Mouse (Mus musculus) skeletal muscle tissue, adult 2 months (tissue): ENCODE data around the gene Gm21103.
"Not testable (repeated sequence)": the region's sequence is repeated elsewhere in the genome, so short reads cannot be mapped to it uniquely, and the experiment has no call there.

Source experiments
- DNase-seq: peaks from one replicate; pipeline ENCODE4 v3.0.0-alpha.2; 2012; ENCODE audit warnings: low read depth, low spot score

Gm21103 gene

DNA sequence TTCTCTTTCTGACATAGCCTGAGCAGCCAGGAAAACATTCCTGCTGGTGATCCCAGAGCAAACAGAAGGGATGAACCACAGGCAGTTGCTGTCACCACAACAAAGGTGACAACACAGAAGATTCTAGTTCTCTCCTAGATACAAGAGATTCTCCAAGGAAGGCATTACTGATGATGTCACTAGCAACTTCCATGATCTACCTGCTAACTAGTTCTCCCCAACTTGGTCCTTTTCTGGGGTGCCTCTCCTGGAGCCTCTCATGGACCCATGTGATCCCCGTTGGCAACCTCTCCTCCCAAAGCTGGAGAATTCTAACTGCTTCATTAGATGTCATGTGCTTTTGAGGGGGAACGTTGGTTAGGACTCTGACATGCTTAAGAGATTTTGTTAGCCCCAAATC lies at the start of gene Gm21103:
Gene Gm21103 (minus strand): TSS at position 101 of the 400 bp plus-strand sequence.
- not testable (repeated sequence) for DNase-seq

DNA sequence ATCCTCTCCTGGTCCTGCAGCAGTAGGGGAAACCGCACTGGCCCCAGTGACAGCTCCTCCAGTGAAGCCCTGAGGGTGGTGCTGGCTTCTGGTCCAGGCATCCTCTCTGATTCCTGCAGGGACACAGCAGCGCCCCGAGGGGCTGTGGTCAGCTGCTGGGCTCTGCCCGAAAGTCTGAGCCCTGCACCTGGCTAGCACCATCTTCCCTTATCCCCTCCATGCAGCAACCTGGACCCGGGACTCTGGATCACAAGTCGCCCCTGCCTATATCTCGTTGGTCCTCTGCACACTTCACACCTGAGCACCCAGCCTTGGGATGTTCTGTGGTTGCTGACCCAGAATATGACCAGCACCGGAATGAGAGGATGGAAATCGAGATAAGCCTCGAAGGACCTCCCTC lies 38.9 kb upstream of the Gm21103 start, which contains the start of gene Gm3618:
Gene Gm3618 (minus strand): TSS at position 101 of the 400 bp plus-strand sequence.
- not testable (repeated sequence) for DNase-seq

DNA sequence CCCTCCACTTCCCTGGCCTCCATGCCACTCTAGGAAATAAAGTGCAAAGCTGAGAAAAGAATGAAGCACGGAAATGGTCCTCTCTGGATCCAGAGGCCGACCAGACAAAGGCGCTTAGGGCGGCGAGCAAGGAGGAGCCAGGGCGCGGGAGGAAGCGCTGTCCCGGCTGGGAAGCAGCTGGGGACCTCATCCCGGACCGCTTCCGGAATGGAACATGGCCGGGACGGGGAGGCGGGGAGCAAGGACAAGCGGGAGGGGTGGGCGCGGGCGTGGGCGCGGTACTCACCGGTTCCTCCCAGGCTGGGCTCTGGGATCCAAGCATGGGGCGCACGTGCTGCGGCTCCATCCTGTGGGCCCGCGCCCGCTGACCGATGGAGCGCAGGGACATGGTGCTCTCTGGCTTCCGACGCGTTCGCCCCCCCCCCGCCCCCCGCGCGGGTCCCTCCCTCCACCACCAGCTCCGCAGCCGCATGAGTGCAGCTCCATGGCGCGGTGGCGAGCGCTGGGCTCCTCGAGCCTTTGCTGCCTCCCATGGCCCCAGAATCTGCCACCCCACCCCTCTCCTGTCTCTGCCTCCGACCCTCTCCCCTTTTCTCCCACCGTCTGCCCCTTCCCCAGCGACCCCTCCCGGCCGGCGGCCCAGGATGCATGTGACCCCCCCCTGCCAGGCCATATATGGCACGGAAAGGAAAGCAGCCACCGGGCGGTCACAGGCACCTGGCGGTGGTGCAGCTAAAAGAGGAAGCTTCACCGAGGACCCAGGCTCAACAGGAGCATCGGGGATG lies 17.5 kb downstream of the Gm21103 start, which contains the start of gene Gm3411:
Gene Gm3411 (minus strand): TSS at position 320 of the 785 bp plus-strand sequence.
- DNase-seq: peak; percentile 4
